Mouse (Mus musculus): ENCODE data around the gene Rap1b.

DNA sequence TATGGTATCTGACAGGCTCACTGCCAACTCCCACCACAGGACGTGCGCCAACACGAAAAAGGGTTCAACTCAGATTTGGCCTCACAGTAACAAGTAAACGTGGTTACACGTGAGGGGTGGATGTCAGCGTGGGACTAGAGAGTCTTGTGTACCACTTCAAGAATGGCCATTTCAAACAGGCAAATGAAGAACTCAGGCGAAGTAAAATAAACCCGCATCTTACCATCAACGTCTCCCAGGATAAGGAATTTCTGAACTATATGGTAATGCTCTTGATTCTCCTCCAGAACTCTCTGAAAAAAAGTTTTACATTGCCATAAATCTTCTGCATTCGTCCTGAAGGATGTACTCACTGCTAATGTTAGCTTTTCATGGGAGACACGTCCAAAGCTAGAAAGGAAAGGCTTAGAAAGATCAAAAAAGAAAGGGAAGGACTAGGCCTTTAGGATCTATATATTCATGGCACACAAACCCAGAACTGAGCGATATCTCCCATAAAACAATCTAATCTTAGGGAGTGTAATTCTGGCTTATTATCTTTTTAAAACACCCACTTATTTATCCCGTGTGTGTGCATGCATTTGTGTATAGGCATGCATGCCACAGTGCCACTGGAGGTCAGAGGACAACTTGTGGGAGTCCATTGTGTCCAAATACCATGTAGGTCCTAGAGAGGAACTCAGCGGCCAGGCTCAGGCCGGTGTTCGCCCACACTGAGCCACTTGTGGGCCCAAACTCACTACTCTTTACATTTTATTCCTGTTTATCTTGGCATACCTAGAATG lies 79.5 kb downstream of the Rap1b start:
- TF ChIP-seq CTCF (IDR thresholded peaks at IDR 0.05; ENCODE audit: low read depth) (no peak), EP300 (IDR thresholded peaks at IDR 0.05; ENCODE audit: low read depth) (no peak)

All from liver, embryonic 14.5 days (tissue).